Mouse (Mus musculus): ENCODE data around the gene Ranbp3. TPM values are rescaled to one million over a fixed set of nuclear protein-coding genes. Genes with fewer than 3 reads are reported as not detected.

Ranbp3 gene
- polyA plus RNA-seq, 1 experiment: 75.6 TPM

- Histone ChIP-seq H3K9ac (ENCODE audit: low read depth, poor library complexity, severe bottlenecking) (no peak overlapping the region), H3K27me3 (ENCODE audit: control insufficient read depth, insufficient read depth, low read length, poor library complexity, severe bottlenecking) (no peaks in the 10 kb centered on the region), H3K4me3 (ENCODE audit: low read depth, low read length) (peak overlapping the region; percentile 87; the same call in 1 of the 2 replicates), H3K4me1 (ENCODE audit: control insufficient read depth, insufficient read depth, low read length) (no peaks in the 10 kb centered on the region), H3K36me3 (ENCODE audit: control insufficient read depth, insufficient read depth, low read length, poor library complexity, severe bottlenecking) (peaks cover 6% of the 10 kb centered on the region), H3K27ac (ENCODE audit: insufficient read depth, low read length) (no peak overlapping the region), H3K9me3 (replicated peaks; ENCODE audit: control insufficient read depth, insufficient read depth, low read length, poor library complexity, severe bottlenecking) (no peaks in the 10 kb centered on the region)
- TF ChIP-seq POLR2A (IDR thresholded peaks at IDR 0.05; ENCODE audit: insufficient read depth, low read length) (no peak), CTCF (IDR thresholded peaks at IDR 0.05; ENCODE audit: low read depth, low read length) (no peak), EP300 (IDR thresholded peaks at IDR 0.05; ENCODE audit: insufficient read depth, low read depth, low read length) (no peak)
Observed at GRCm38 (mm10) chr17:56715360-56715759, 42.3 kb downstream of the Ranbp3 start.

GRCm38 (mm10) chr17:56715914-56716654, 43.0 kb downstream of the Ranbp3 start:
- Histone ChIP-seq H3K9ac (ENCODE audit: low read depth, poor library complexity, severe bottlenecking) (peak overlapping the region; percentile 78), H3K9me3 (replicated peaks; ENCODE audit: control insufficient read depth, insufficient read depth, low read length, poor library complexity, severe bottlenecking) (no peaks in the 10 kb centered on the region), H3K4me3 (ENCODE audit: low read depth, low read length) (peak overlapping the region; percentile 87), H3K36me3 (ENCODE audit: control insufficient read depth, insufficient read depth, low read length, poor library complexity, severe bottlenecking) (peaks cover 3% of the 10 kb centered on the region), H3K27ac (ENCODE audit: insufficient read depth, low read length) (peak overlapping the region; percentile 9; the same call in 1 of the 2 replicates), H3K4me1 (ENCODE audit: control insufficient read depth, insufficient read depth, low read length) (no peaks in the 10 kb centered on the region), H3K27me3 (ENCODE audit: control insufficient read depth, insufficient read depth, low read length, poor library complexity, severe bottlenecking) (no peaks in the 10 kb centered on the region)
- TF ChIP-seq EP300 (IDR thresholded peaks at IDR 0.05; ENCODE audit: insufficient read depth, low read depth, low read length): no peak
- TF ChIP-seq POLR2A (IDR thresholded peaks at IDR 0.05; ENCODE audit: insufficient read depth, low read length): no peak
- TF ChIP-seq CTCF (IDR thresholded peaks at IDR 0.05; ENCODE audit: low read depth, low read length): no peak

GRCm38 (mm10) chr17:56716655-56717362, 43.7 kb downstream of the Ranbp3 start:
- Histone ChIP-seq H3K27me3 (ENCODE audit: control insufficient read depth, insufficient read depth, low read length, poor library complexity, severe bottlenecking) (no peaks in the 10 kb centered on the region), H3K9me3 (replicated peaks; ENCODE audit: control insufficient read depth, insufficient read depth, low read length, poor library complexity, severe bottlenecking) (no peaks in the 10 kb centered on the region), H3K36me3 (ENCODE audit: control insufficient read depth, insufficient read depth, low read length, poor library complexity, severe bottlenecking) (no peaks in the 10 kb centered on the region), H3K4me3 (ENCODE audit: low read depth, low read length) (peak overlapping the region; percentile 94), H3K27ac (ENCODE audit: insufficient read depth, low read length) (peak overlapping the region; percentile 9; the same call in 1 of the 2 replicates), H3K4me1 (ENCODE audit: control insufficient read depth, insufficient read depth, low read length) (no peaks in the 10 kb centered on the region), H3K9ac (ENCODE audit: low read depth, poor library complexity, severe bottlenecking) (peak overlapping the region; percentile 84)
- no peak for TF ChIP-seq EP300 (IDR thresholded peaks at IDR 0.05; ENCODE audit: insufficient read depth, low read depth, low read length)
- TF ChIP-seq POLR2A (IDR thresholded peaks at IDR 0.05; ENCODE audit: insufficient read depth, low read length): no peak
- no peak for TF ChIP-seq CTCF (IDR thresholded peaks at IDR 0.05; ENCODE audit: low read depth, low read length)

GRCm38 (mm10) chr17:56717363-56718058, 44.4 kb downstream of the Ranbp3 start, which contains the start of the genes Ndufa11 and Vmac:
Gene Ndufa11 (plus strand): TSS chr17:56717767.
Gene Vmac (minus strand): TSS chr17:56718022.
- no peaks in the 10 kb centered on the region for H3K9me3 ChIP-seq (replicated peaks; ENCODE audit: control insufficient read depth, insufficient read depth, low read length, poor library complexity, severe bottlenecking)
- H3K4me1 ChIP-seq (ENCODE audit: control insufficient read depth, insufficient read depth, low read length): no peaks in the 10 kb centered on the region
- peak within 1 kb of the TSS; percentile 71 for H3K27ac ChIP-seq (ENCODE audit: insufficient read depth, low read length)
- peak; percentile 70 for TF ChIP-seq POLR2A (IDR thresholded peaks at IDR 0.05; ENCODE audit: insufficient read depth, low read length)
- TF ChIP-seq CTCF (IDR thresholded peaks at IDR 0.05; ENCODE audit: low read depth, low read length): no peak
- 0 out of 2 replicates have a peak, but pooled peaks have one; percentile 4 for TF ChIP-seq EP300 (IDR thresholded peaks at IDR 0.05; ENCODE audit: insufficient read depth, low read depth, low read length)
- no peaks in the 10 kb centered on the region for H3K36me3 ChIP-seq (ENCODE audit: control insufficient read depth, insufficient read depth, low read length, poor library complexity, severe bottlenecking)
- H3K27me3 ChIP-seq (ENCODE audit: control insufficient read depth, insufficient read depth, low read length, poor library complexity, severe bottlenecking): no peaks in the 10 kb centered on the region
- peak within 1 kb of the TSS; percentile 84 for H3K9ac ChIP-seq (ENCODE audit: low read depth, poor library complexity, severe bottlenecking)
- H3K4me3 ChIP-seq (ENCODE audit: low read depth, low read length): peak within 1 kb of the TSS; percentile 94

GRCm38 (mm10) chr17:56722441-56722840, 49.3 kb downstream of the Ranbp3 start:
- no peak overlapping the region for H3K4me3 ChIP-seq (ENCODE audit: low read depth, low read length)
- no peak for TF ChIP-seq EP300 (IDR thresholded peaks at IDR 0.05; ENCODE audit: insufficient read depth, low read depth, low read length)
- TF ChIP-seq CTCF (IDR thresholded peaks at IDR 0.05; ENCODE audit: low read depth, low read length): no peak
- no peak for TF ChIP-seq POLR2A (IDR thresholded peaks at IDR 0.05; ENCODE audit: insufficient read depth, low read length)
- no peaks in the 10 kb centered on the region for H3K9me3 ChIP-seq (replicated peaks; ENCODE audit: control insufficient read depth, insufficient read depth, low read length, poor library complexity, severe bottlenecking)
- peaks cover 4% of the 10 kb centered on the region for H3K4me1 ChIP-seq (ENCODE audit: control insufficient read depth, insufficient read depth, low read length)
- no peak overlapping the region for H3K27ac ChIP-seq (ENCODE audit: insufficient read depth, low read length)
- no peaks in the 10 kb centered on the region for H3K27me3 ChIP-seq (ENCODE audit: control insufficient read depth, insufficient read depth, low read length, poor library complexity, severe bottlenecking)
- peaks cover 2% of the 10 kb centered on the region; the same call in 1 of the 2 replicates for H3K36me3 ChIP-seq (ENCODE audit: control insufficient read depth, insufficient read depth, low read length, poor library complexity, severe bottlenecking)
- no peak overlapping the region for H3K9ac ChIP-seq (ENCODE audit: low read depth, poor library complexity, severe bottlenecking)
